Mouse (Mus musculus): ENCODE data around the gene Zfp536.

The Zfp536 gene

GRCm38 (mm10) chr7:37689561-37690305 lies 83.7 kb downstream of the Zfp536 start:
- no peak for DNase-seq (ENCODE audit: low read depth)

GRCm38 (mm10) chr7:37689107-37689511 lies 84.3 kb downstream of the Zfp536 start:
- DNase-seq (ENCODE audit: low read depth), result no peak

- no peak for DNase-seq (ENCODE audit: low read depth)
These were observed 87.1 kb downstream of the Zfp536 start for GRCm38 (mm10) chr7:37686366-37686765.

GRCm38 (mm10) chr7:37685247-37685646 lies 88.2 kb downstream of the Zfp536 start:
- DNase-seq (ENCODE audit: low read depth), result no peak

GRCm38 (mm10) chr7:37681335-37681734 lies 92.1 kb downstream of the Zfp536 start:
- DNase-seq (ENCODE audit: low read depth), result no peak

GRCm38 (mm10) chr7:37663676-37664365 lies 109.6 kb downstream of the Zfp536 start:
- no peak for DNase-seq (ENCODE audit: low read depth)

GRCm38 (mm10) chr7:37648671-37649070 lies 124.8 kb downstream of the Zfp536 start:
- DNase-seq (ENCODE audit: low read depth), result no peak

- no peak for DNase-seq (ENCODE audit: low read depth)
These were observed 125.4 kb downstream of the Zfp536 start for GRCm38 (mm10) chr7:37647917-37648615.

- no peak for DNase-seq (ENCODE audit: low read depth)
These were observed 133.6 kb downstream of the Zfp536 start for GRCm38 (mm10) chr7:37639740-37640397.

- DNase-seq (ENCODE audit: low read depth), result no peak
These were observed 138.6 kb downstream of the Zfp536 start for GRCm38 (mm10) chr7:37634812-37635211.

GRCm38 (mm10) chr7:37630410-37630809 lies 143.0 kb downstream of the Zfp536 start:
- DNase-seq (ENCODE audit: low read depth), result no peak

GRCm38 (mm10) chr7:37627897-37628510 lies 145.4 kb downstream of the Zfp536 start:
- DNase-seq (ENCODE audit: low read depth), result no peak

GRCm38 (mm10) chr7:37625758-37626157 lies 147.7 kb downstream of the Zfp536 start:
- no peak for DNase-seq (ENCODE audit: low read depth)

GRCm38 (mm10) chr7:37624759-37625340 lies 148.6 kb downstream of the Zfp536 start:
- no peak for DNase-seq (ENCODE audit: low read depth)

GRCm38 (mm10) chr7:37623903-37624758 lies 149.3 kb downstream of the Zfp536 start:
- no peak for DNase-seq (ENCODE audit: low read depth)

GRCm38 (mm10) chr7:37619254-37619653 lies 154.2 kb downstream of the Zfp536 start:
- DNase-seq (ENCODE audit: low read depth), result no peak

GRCm38 (mm10) chr7:37617880-37618279 lies 155.6 kb downstream of the Zfp536 start:
- DNase-seq (ENCODE audit: low read depth), result no peak

GRCm38 (mm10) chr7:37615932-37616331 lies 157.5 kb downstream of the Zfp536 start:
- DNase-seq (ENCODE audit: low read depth), result no peak

- no peak for DNase-seq (ENCODE audit: low read depth)
These were observed 159.1 kb downstream of the Zfp536 start for GRCm38 (mm10) chr7:37614381-37614780.

- DNase-seq (ENCODE audit: low read depth), result no peak
These were observed 164.9 kb downstream of the Zfp536 start for GRCm38 (mm10) chr7:37608556-37608955.

- DNase-seq (ENCODE audit: low read depth), result no peak
These were observed 165.5 kb downstream of the Zfp536 start for GRCm38 (mm10) chr7:37607906-37608305.

Data from c-Kit-positive CD71-positive TER-119-negative erythroid progenitor cells, embryonic 14.5 days (primary cell).